Mouse (Mus musculus): ENCODE measurements at regions not wholly inside any gene's neighbourhood (a gene's known extent, or its start where the extent isn't known, plus 50 kb on each side); places are given as distances from the start of the nearest gene placed in this dataset.

DNA sequence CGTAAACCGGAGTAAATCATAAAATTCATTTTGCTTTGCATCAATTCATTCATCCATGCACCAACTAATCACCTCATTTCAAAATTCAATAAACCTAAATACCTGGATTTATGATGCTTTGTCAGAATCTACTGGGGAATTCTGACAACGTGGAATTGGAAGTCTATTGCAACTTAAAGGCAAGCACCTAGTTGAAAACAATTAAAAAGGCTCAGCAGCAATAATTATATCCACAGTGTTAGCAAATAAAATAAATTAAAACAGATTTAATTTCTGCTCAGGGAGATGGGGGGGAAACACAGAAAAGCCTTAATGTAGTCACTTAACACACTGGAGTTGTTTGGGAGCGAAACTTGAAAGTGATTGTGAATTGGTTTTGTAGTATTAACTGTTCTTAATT is 430.3 kb upstream of the Tenm3 start:
- TF ChIP-seq POLR2A (IDR thresholded peaks at IDR 0.05; ENCODE audit: control insufficient read depth, low read depth, low read length): no peak
- TF ChIP-seq CTCF (IDR thresholded peaks at IDR 0.05; ENCODE audit: control insufficient read depth, insufficient read depth, insufficient replicate concordance, low read depth, low read length): no peak
